Mouse (Mus musculus) liver, adult 2 months (tissue): ENCODE measurements at regions not wholly inside any gene's neighbourhood (a gene's known extent, or its start where the extent isn't known, plus 50 kb on each side); places are given as distances from the start of the nearest gene placed in this dataset.

Source experiments
- CTCF ChIP-seq: fragments of 200-500 bp; IDR thresholded peaks from 2 replicates; pipeline ENCODE4 v1.5.1; 2011; ENCODE audit warnings: low read depth, low read length, control low read depth
- POLR2A ChIP-seq: fragments of 200-500 bp; IDR thresholded peaks from 2 replicates; pipeline ENCODE4 v1.6.1; 2011; ENCODE audit warnings: low read length, control low read depth; ENCODE audit not compliant: insufficient read depth; ENCODE audit errors: extremely low read depth

DNA sequence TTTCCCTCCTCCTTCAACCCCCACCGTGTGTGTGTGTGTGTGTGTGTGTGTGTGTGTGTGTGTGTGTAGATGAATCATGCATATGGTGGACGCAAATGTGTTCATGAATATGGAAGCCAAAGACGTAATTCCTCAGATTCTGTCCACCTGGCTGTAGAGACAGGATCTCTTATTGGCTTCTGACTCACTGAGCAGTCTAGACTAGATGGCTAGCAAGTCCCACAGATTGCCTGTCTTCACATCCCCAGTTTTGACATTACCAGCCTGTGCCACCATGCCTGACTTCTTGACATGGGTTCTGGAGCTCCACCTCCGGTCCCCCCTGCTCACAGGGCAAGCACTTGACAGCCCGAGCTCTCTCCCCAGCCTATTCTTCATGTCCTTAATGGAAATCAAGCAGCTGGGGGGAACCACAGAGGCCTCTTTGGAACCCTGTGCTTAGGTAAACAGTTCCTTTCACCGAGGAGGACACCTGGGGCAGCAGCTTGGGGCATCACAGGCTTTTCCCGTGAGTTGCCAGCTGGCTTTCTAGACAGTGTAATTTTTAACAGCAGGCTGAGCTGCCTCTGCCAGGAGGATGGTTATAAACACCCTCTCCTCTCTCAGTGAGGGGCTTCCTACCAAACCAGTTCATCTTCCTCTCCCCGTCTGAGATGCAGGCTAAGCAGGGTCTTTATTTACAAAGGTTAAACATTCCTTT is 345.9 kb upstream of the Castor2 start:
- TF ChIP-seq CTCF (no peak), POLR2A (no peak)
